Mouse (Mus musculus) heart, embryonic 15.5 days (tissue): ENCODE data around the gene 4930522H14Rik. TPM values are rescaled to one million over a fixed set of nuclear protein-coding genes. Genes with fewer than 3 reads are reported as not detected.

Experiments
- ATAC-seq: fragments of 200-750 bp; cut with Nextera tagmentation; replicated peaks from 2 replicates; pipeline ENCODE4 v1.8.0; 2017; ENCODE audit warnings: low read depth, moderate TSS enrichment; ENCODE audit not compliant: insufficient number of reproducible peaks, insufficient read depth, low FRiP score
- H3K27ac ChIP-seq: fragments of 300-500 bp; sonication (generic); 2 replicates; pipeline ENCODE4 v1.5.1; 2015; ENCODE audit warnings: mild to moderate bottlenecking, inconsistent platforms
- H3K27me3 ChIP-seq: fragments of 300-500 bp; sonication (generic); 2 replicates; pipeline ENCODE4 v1.6.1; 2015; ENCODE audit warnings: inconsistent platforms
- H3K36me3 ChIP-seq: fragments of 300-500 bp; sonication (generic); 2 replicates; pipeline ENCODE4 v1.6.1; 2015; ENCODE audit warnings: mild to moderate bottlenecking, inconsistent platforms
- H3K4me1 ChIP-seq: fragments of 300-500 bp; sonication (generic); replicated peaks from 2 replicates; pipeline ENCODE4 v1.6.1; 2015; ENCODE audit warnings: inconsistent platforms
- H3K4me2 ChIP-seq: fragments of 300-500 bp; sonication (generic); 2 replicates; pipeline ENCODE4 v1.6.1; 2015; ENCODE audit warnings: inconsistent platforms, mild to moderate bottlenecking, moderate library complexity
- H3K4me3 ChIP-seq: fragments of 300-500 bp; sonication (generic); 2 replicates; pipeline ENCODE4 v1.5.1; 2015; ENCODE audit warnings: mild to moderate bottlenecking, inconsistent platforms
- H3K9ac ChIP-seq: fragments of 300-500 bp; sonication (generic); 2 replicates; pipeline ENCODE4 v1.6.1; 2015; ENCODE audit warnings: mild to moderate bottlenecking, inconsistent platforms
- H3K9me3 ChIP-seq: fragments of 300-500 bp; sonication (generic); replicated peaks from 2 replicates; pipeline ENCODE4 v1.6.1; 2016; ENCODE audit warnings: inconsistent platforms
- whole genome bisulfite sequencing: fragments of 180-500 bp; shearing (Covaris S2); methylation state at CpG from one replicate; pipeline ENCODE4 v1.1.7; 2015; ENCODE audit warnings: mixed read lengths; 5-methylcytosine and 5-hydroxymethylcytosine counted together
- polyA plus RNA-seq: library from polyadenylated mRNA; unstranded; fragments of >200 nt; fragmentation: Nextera tagmentation; extraction: Ambion mirVana; gene quantifications from 2 replicates; pipeline ENCODE4 v1.2.1, GENCODE M21; 2015

Gene 4930522H14Rik
- polyA plus RNA-seq: not detected in 2 replicates

GRCm38 (mm10) chr4:109531111-109531510 is at the start of gene 4930522H14Rik:
4930522H14Rik (minus strand) TSS chr4:109531297.
- no peaks in the 10 kb centered on the region for H3K9me3 ChIP-seq
- no peak within 1 kb of the TSS for H3K9ac ChIP-seq
- H3K4me2 ChIP-seq: no peak within 1 kb of the TSS
- H3K27me3 ChIP-seq: no peaks in the 10 kb centered on the region
- 88% methylated on average over 2 of the region's 2 CpGs for WGBS
- no peak within 1 kb of the TSS for H3K4me3 ChIP-seq
- no peak within 1 kb of the TSS for H3K27ac ChIP-seq
- no peaks in the 10 kb centered on the region for H3K4me1 ChIP-seq
- no peaks in the 10 kb centered on the region for H3K36me3 ChIP-seq
- ATAC-seq: no peak

DNA sequence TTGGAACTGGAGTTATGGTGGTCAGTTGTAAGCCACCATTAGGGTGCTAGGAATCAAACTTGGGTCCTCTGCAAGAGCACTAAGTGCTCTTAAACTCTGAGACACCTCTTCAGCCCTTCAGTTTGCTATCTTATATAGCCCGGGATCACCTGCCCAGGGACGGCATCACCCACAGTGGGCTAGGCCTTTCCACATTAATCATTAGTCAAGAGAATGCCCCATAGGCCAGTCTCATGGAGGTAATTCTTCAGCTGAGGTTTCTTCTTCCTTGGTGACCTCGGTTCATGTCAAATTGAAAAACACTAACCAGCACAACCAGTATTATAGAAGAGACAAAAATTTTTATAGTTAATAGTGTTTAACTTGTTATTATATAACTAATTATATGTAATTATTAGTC is 47.3 kb upstream of the 4930522H14Rik start:
- 77% methylated on average over 3 of the region's 3 CpGs for WGBS
- Histone ChIP-seq H3K27ac (no peak overlapping the region), H3K4me2 (no peak overlapping the region), H3K4me3 (no peak overlapping the region), H3K36me3 (no peaks in the 10 kb centered on the region), H3K9me3 (no peaks in the 10 kb centered on the region), H3K27me3 (no peaks in the 10 kb centered on the region), H3K9ac (no peak overlapping the region), H3K4me1 (no peaks in the 10 kb centered on the region)
- ATAC-seq: no peak

- H3K9ac ChIP-seq: no peak overlapping the region
- ATAC-seq: no peak
- H3K4me1 ChIP-seq: no peaks in the 10 kb centered on the region
- no peak overlapping the region for H3K27ac ChIP-seq
- H3K9me3 ChIP-seq: no peaks in the 10 kb centered on the region
- H3K27me3 ChIP-seq: no peaks in the 10 kb centered on the region
- no peaks in the 10 kb centered on the region for H3K36me3 ChIP-seq
- WGBS: 69% methylated on average over 5 of the region's 5 CpGs
- no peak overlapping the region for H3K4me2 ChIP-seq
- no peak overlapping the region for H3K4me3 ChIP-seq
Measured at GRCm38 (mm10) chr4:109576933-109577332, 45.8 kb upstream of the 4930522H14Rik start.

DNA sequence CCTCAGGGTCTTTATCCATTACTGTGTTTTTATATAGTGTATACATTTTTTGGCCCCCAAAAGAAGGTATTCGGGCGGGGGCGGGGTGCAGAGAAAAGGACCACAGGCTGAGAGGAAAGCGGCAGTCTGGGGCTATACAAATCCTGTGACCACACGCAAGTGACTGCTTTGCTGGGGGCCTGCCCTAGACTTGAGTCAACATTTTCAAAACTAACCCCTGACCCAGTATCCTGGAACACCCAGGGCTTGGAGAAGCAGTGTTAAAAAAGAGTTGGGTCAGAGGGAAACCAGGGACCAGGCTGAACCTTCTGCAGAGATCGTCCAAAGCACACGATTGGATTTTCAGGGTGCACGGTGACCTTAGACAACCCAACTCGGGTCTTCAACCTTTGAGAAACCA is 43.7 kb upstream of the 4930522H14Rik start:
- Histone ChIP-seq H3K9me3 (no peaks in the 10 kb centered on the region), H3K9ac (no peak overlapping the region), H3K27ac (no peak overlapping the region), H3K27me3 (no peaks in the 10 kb centered on the region), H3K4me1 (no peaks in the 10 kb centered on the region), H3K4me3 (no peak overlapping the region), H3K4me2 (no peak overlapping the region), H3K36me3 (no peaks in the 10 kb centered on the region)
- no peak for ATAC-seq
- 78% methylated on average over 9 of the region's 9 CpGs for WGBS

DNA sequence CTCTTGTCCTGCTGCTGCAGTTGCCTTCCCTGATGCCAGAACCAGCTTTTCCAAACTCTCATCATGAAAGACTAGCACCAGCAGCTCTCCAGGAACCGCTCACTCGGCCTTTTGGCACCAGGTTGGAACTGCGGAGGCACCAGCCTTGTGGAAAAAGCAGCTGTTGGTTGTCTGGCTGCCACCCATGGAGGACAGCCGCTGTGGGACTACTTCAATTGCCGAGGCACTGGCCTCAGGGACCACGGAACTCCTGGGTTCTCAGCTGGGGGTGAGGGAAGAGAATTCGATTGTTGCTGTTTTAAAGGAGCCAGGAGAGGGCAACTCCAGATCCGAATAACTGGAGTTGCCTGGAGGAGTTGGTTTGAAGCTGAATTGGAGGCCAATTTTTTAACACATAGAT is 43.2 kb upstream of the 4930522H14Rik start:
- H3K4me2 ChIP-seq: no peak overlapping the region
- no peaks in the 10 kb centered on the region for H3K27me3 ChIP-seq
- H3K36me3 ChIP-seq: no peaks in the 10 kb centered on the region
- no peak overlapping the region for H3K4me3 ChIP-seq
- no peak for ATAC-seq
- WGBS: 25% methylated on average over 8 of the region's 8 CpGs
- no peaks in the 10 kb centered on the region for H3K9me3 ChIP-seq
- H3K4me1 ChIP-seq: no peaks in the 10 kb centered on the region
- no peak overlapping the region for H3K9ac ChIP-seq
- H3K27ac ChIP-seq: no peak overlapping the region

DNA sequence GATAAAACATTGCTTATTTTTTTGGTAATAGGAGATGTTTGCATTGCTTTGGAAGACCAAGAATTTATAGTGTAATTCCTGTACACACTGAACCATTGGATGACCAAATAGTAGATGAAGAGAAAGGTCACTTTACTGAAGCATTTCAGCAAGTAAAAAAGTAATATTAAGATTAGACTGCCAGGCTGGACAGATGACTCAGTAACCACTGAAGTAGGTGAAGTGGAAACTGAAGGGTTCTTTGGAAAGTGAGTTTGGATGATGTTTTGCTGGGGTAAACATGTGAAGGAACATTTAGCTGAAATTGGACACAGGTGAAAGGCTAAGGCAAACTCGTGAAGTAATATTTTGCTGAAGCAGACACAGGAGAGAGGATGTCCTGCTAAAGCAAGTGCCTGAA is 41.5 kb upstream of the 4930522H14Rik start:
- no peak overlapping the region for H3K27ac ChIP-seq
- H3K4me1 ChIP-seq: no peaks in the 10 kb centered on the region
- H3K4me2 ChIP-seq: no peak overlapping the region
- no peaks in the 10 kb centered on the region for H3K9me3 ChIP-seq
- H3K27me3 ChIP-seq: no peaks in the 10 kb centered on the region
- H3K9ac ChIP-seq: no peak overlapping the region
- H3K36me3 ChIP-seq: no peaks in the 10 kb centered on the region
- no peak overlapping the region for H3K4me3 ChIP-seq
- WGBS: 74% methylated on average over 1 of the region's 1 CpGs
- ATAC-seq: no peak

- H3K4me1 ChIP-seq: no peaks in the 10 kb centered on the region
- ATAC-seq: no peak
- no peak overlapping the region for H3K4me2 ChIP-seq
- no peaks in the 10 kb centered on the region for H3K36me3 ChIP-seq
- no peaks in the 10 kb centered on the region for H3K27me3 ChIP-seq
- no peak overlapping the region for H3K27ac ChIP-seq
- 84% methylated on average over 9 of the region's 9 CpGs for WGBS
- no peak overlapping the region for H3K4me3 ChIP-seq
- H3K9me3 ChIP-seq: no peaks in the 10 kb centered on the region
- no peak overlapping the region for H3K9ac ChIP-seq
Measured at GRCm38 (mm10) chr4:109569421-109569820, 38.3 kb upstream of the 4930522H14Rik start.

GRCm38 (mm10) chr4:109568959-109569358 is 37.9 kb upstream of the 4930522H14Rik start:
- WGBS: 86% methylated on average over 10 of the region's 10 CpGs

DNA sequence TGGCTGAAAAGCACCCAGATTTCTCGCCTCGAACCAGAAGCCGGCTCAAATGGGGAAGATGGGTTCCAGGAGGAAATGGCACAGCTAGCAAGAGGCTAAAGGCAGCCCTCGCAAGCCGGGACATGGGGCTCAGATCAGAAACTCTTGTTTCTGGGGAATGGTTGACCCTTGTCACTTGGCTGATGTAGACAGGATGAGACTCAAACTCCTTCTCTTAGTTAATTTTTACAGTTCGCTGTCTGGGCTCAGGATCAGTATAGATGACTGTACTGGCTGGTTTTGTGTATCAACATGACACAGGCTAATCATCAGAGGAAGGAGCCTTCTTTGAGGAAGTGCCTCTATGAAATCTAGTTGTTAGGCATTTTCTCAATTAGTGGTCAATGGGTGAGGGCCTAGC is 33.6 kb upstream of the 4930522H14Rik start:
- no peaks in the 10 kb centered on the region for H3K27me3 ChIP-seq
- no peaks in the 10 kb centered on the region for H3K36me3 ChIP-seq
- H3K9ac ChIP-seq: no peak overlapping the region
- H3K4me2 ChIP-seq: no peak overlapping the region
- no peaks in the 10 kb centered on the region for H3K4me1 ChIP-seq
- no peak overlapping the region for H3K27ac ChIP-seq
- ATAC-seq: no peak
- H3K9me3 ChIP-seq: no peaks in the 10 kb centered on the region
- H3K4me3 ChIP-seq: no peak overlapping the region
- 87% methylated on average over 6 of the region's 6 CpGs for WGBS

More at GRCm38 (mm10) chr4:109568959-109569358, 37.9 kb upstream of the 4930522H14Rik start:
- Histone ChIP-seq H3K27ac (no peak overlapping the region), H3K4me3 (no peak overlapping the region), H3K4me2 (no peak overlapping the region), H3K9ac (no peak overlapping the region), H3K27me3 (no peaks in the 10 kb centered on the region), H3K9me3 (no peaks in the 10 kb centered on the region), H3K4me1 (no peaks in the 10 kb centered on the region), H3K36me3 (no peaks in the 10 kb centered on the region)
- no peak for ATAC-seq

GRCm38 (mm10) chr4:109550338-109551150 is 19.4 kb upstream of the 4930522H14Rik start:
- Histone ChIP-seq H3K4me2 (peak overlapping the region; percentile 49), H3K9me3 (no peaks in the 10 kb centered on the region; the same call in 1 of the 2 replicates), H3K9ac (no peak overlapping the region), H3K36me3 (no peaks in the 10 kb centered on the region), H3K27ac (no peak overlapping the region), H3K4me1 (no peaks in the 10 kb centered on the region; the same call in 1 of the 2 replicates), H3K4me3 (peak overlapping the region; percentile 22), H3K27me3 (no peaks in the 10 kb centered on the region)
- ATAC-seq: no peak
- 13% methylated on average over 11 of the region's 11 CpGs for WGBS

DNA sequence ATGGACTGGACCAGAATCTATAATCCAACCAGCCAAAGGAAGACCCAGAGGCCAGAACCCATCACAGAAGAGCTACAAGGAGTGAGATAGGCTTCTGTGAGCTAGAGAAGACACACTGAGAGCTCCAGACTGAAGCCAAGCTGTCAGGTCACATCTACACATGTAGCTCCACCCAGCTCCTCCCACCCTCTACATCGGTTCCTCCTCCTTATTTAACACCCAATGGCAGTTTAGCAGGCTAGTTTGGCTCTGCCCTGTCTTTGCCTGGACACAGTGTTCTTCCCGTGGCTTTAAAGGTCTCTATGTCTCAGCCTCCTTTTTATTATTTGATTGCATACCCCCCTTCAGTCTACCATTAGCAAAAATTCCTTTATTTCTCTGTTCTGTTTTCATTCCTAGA is 16.2 kb upstream of the 4930522H14Rik start:
- Histone ChIP-seq H3K4me2 (no peak overlapping the region), H3K4me3 (no peak overlapping the region), H3K9me3 (no peaks in the 10 kb centered on the region), H3K9ac (no peak overlapping the region), H3K36me3 (no peaks in the 10 kb centered on the region), H3K27ac (no peak overlapping the region), H3K4me1 (no peaks in the 10 kb centered on the region; the same call in 1 of the 2 replicates), H3K27me3 (no peaks in the 10 kb centered on the region)
- WGBS: 23% methylated on average over 2 of the region's 2 CpGs
- ATAC-seq: no peak

DNA sequence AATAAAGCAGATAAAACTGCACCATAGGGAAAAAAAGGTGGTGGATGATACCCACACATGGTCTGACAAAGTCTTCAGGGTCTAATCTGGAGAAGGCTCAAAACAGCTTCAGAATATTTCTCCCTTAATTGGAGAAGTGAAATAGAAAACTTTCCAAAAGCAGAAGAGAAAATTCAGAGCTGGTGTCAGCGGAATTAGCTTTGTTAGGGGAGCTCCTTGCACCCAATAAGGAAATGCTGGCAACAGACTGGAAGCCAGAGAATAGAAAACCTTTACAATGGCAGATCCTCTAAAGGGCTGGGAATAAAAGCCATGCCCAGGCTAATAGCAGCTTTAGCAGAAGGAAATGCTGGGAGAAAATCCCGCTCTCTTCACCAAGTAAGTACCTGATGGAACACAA is 15.4 kb upstream of the 4930522H14Rik start:
- Histone ChIP-seq H3K4me3 (no peak overlapping the region), H3K27me3 (no peaks in the 10 kb centered on the region), H3K27ac (no peak overlapping the region), H3K9me3 (no peaks in the 10 kb centered on the region), H3K36me3 (no peaks in the 10 kb centered on the region), H3K9ac (no peak overlapping the region), H3K4me2 (no peak overlapping the region), H3K4me1 (no peaks in the 10 kb centered on the region; the same call in 1 of the 2 replicates)
- WGBS: 84% methylated on average over 2 of the region's 2 CpGs
- no peak for ATAC-seq
